Comparison of ENCODE assay signal across 23 mouse cellular contexts in the genomic region with DNA sequence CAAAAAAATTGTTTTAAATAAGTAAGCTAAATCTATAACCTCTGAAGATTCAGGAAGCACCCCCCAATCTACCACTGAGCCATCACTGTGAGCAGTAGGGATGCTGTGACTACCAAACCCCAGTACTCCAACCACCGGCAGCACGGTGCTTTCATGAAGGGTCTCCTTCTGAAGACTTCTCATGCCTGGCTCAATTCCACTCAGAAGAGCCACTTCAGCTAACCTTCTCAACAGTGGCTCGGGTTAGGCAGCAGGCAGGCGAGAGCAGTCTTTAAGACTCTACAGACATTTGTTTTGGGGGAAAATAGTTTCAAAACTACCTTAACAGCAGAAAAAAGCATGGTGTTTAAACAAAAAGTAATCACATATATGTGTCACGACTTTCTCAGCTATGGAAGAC.
"Had no signal": no experiment of that assay in that cellular context is flagged by ENCODE, and none has a peak within 500 bp of the region (broad histone marks: within the 10 kb centered on the region; RNA-seq: fewer than 3 reads in every experiment).

No protein-coding gene starts in this region.

- DNase-seq: gastrocnemius, adult 2 months; gastrocnemius, postnatal 10 days; gastrocnemius, postnatal 25 days; heart, postnatal 10 days; heart, postnatal 4 days; kidney, adult 18-20 months; kidney, adult 8-10 months; kidney, postnatal 10 days; kidney, postnatal 25 days; layer of hippocampus, adult 9-11 months; layer of hippocampus, postnatal 36 days; left cerebral cortex, postnatal 4 days had no signal

- H3K4me1 ChIP-seq: heart, embryonic 12.5 days; hindbrain, embryonic 10.5 days; hindbrain, embryonic 12.5 days; intestine, embryonic 15.5 days; limb, embryonic 13.5 days; limb, embryonic 15.5 days had no signal

- H3K4me3 ChIP-seq: gastrocnemius, adult 2 months; heart, embryonic 12.5 days; hindbrain, embryonic 10.5 days; hindbrain, embryonic 12.5 days; intestine, embryonic 15.5 days; limb, embryonic 13.5 days; limb, embryonic 15.5 days had no signal

- H3K9ac ChIP-seq: heart, embryonic 12.5 days; hindbrain, embryonic 12.5 days; hindbrain, embryonic 14.5 days; intestine, embryonic 15.5 days; limb, embryonic 13.5 days; limb, embryonic 15.5 days had no signal

- H3K4me2 ChIP-seq: heart, embryonic 12.5 days; hindbrain, embryonic 12.5 days; hindbrain, embryonic 14.5 days; intestine, embryonic 15.5 days; limb, embryonic 13.5 days; limb, embryonic 15.5 days had no signal

- ATAC-seq: forebrain, embryonic 16.5 days; hindbrain, embryonic 16.5 days; inflammation-experienced regulatory T-cells, adult 6 months; intestine, embryonic 15.5 days; intestine, postnatal 0 days had no signal

- H3K27me3 ChIP-seq: heart, embryonic 12.5 days; hindbrain, embryonic 12.5 days; intestine, embryonic 15.5 days; limb, embryonic 13.5 days; limb, embryonic 15.5 days had no signal

- H3K9me3 ChIP-seq: heart, embryonic 12.5 days; hindbrain, embryonic 10.5 days; hindbrain, embryonic 12.5 days; intestine, embryonic 15.5 days; limb, embryonic 13.5 days; limb, embryonic 15.5 days had no signal

- H3K27ac ChIP-seq: gastrocnemius, adult 2 months; hindbrain, embryonic 10.5 days; hindbrain, embryonic 12.5 days; hindbrain, embryonic 14.5 days; intestine, embryonic 15.5 days; limb, embryonic 13.5 days; limb, embryonic 15.5 days had no signal
